Mouse (Mus musculus) midbrain, postnatal 0 days (tissue): Measurements from ENCODE around the gene Gch1. TPM values are rescaled to one million over a fixed set of nuclear protein-coding genes. Genes with fewer than 3 reads are reported as not detected.

Experiments
- ATAC-seq: fragments of 200-750 bp; cut with Nextera tagmentation; 2 replicates; pipeline ENCODE4 v1.8.0; 2017; ENCODE audit warnings: moderate number of reproducible peaks, mild to moderate bottlenecking, moderate TSS enrichment, moderate library complexity; ENCODE audit not compliant: low FRiP score
- DNase-seq: peaks from one replicate; pipeline ENCODE4 v3.0.0-alpha.2; 2015; ENCODE audit warnings: low spot score
- H3K27ac ChIP-seq: fragments of 300-500 bp; sonication (generic); 2 replicates; pipeline ENCODE4 v1.5.1; 2014; ENCODE audit warnings: low read depth, mild to moderate bottlenecking, low read length, mixed read lengths
- H3K27me3 ChIP-seq: fragments of 300-500 bp; sonication (generic); 2 replicates; pipeline ENCODE4 v1.6.1; 2014; ENCODE audit warnings: low read length, control low read depth, mixed read lengths; ENCODE audit not compliant: insufficient read depth
- H3K36me3 ChIP-seq: fragments of 300-500 bp; sonication (generic); 2 replicates; pipeline ENCODE4 v1.6.1; 2014; ENCODE audit warnings: low read length, control low read depth, mixed read lengths; ENCODE audit not compliant: insufficient read depth
- H3K4me1 ChIP-seq: fragments of 300-500 bp; sonication (generic); 2 replicates; pipeline ENCODE4 v1.6.1; 2014; ENCODE audit warnings: mild to moderate bottlenecking, control low read depth, antibody characterized with exemption, low read length, mixed read lengths; ENCODE audit not compliant: insufficient read depth
- H3K4me2 ChIP-seq: fragments of 300-500 bp; sonication (generic); 2 replicates; pipeline ENCODE4 v1.6.1; 2014; ENCODE audit warnings: low read depth, mild to moderate bottlenecking, low read length, mixed read lengths; ENCODE audit not compliant: poor library complexity, severe bottlenecking
- H3K4me3 ChIP-seq: fragments of 300-500 bp; sonication (generic); 2 replicates; pipeline ENCODE4 v1.5.1; 2014; ENCODE audit warnings: low read depth, mild to moderate bottlenecking, low read length, moderate library complexity
- H3K9ac ChIP-seq: fragments of 300-500 bp; sonication (generic); replicated peaks from 2 replicates; pipeline ENCODE4 v1.6.1; 2014; ENCODE audit warnings: mild to moderate bottlenecking, low read length, moderate library complexity, mixed read lengths; ENCODE audit not compliant: poor library complexity, severe bottlenecking
- H3K9me3 ChIP-seq: fragments of 300-500 bp; sonication (generic); 2 replicates; pipeline ENCODE4 v1.6.1; 2016; ENCODE audit warnings: low read length, control low read depth
- CTCF ChIP-seq: IDR thresholded peaks from 2 replicates; pipeline ENCODE4 v1.5.1; 2016; ENCODE audit warnings: antibody characterized with exemption, mild to moderate bottlenecking
- WGBS: fragments of 180-500 bp; shearing (Covaris S2); extraction: QIAGEN DNeasy Blood & Tissue Kit; methylation state at CpG from one replicate; pipeline ENCODE4 v1.1.7; 2014; 5-methylcytosine and 5-hydroxymethylcytosine counted together
- polyA plus RNA-seq: library from polyadenylated mRNA; unstranded; fragments of >200 nt; fragmentation: Nextera tagmentation; extraction: Ambion mirVana; gene quantifications from 2 replicates; pipeline ENCODE4 v1.2.1, GENCODE M21; 2015
- total RNA-seq: library from RNA; depleted of rRNA; stranded (reverse); fragments of >200 nt; gene quantifications from 2 replicates; pipeline ENCODE4 v1.2.3, GENCODE M21; 2014

Gene Gch1
- total and polyA plus RNA-seq, 2 experiments from 2014 or later: 5.3 to 8.8 TPM

DNA sequence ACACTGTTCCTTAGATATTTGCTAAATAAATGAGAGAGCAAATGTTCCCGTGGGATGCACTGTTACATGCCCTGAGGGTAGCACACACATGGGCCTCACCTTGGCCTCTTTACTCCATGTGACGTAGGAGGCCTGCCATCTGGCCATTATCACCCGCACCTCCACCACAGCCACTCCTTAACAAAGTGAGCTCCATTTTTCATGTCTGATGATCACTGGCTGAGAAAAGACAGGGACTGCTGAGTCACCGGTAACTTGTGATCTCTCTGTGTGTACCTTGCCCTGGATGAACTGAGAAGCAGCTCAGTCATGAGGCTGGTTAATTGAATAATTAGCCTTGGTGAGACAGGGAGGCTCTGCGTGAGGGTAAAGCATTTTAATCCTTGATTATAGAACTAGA, 52.6 kb downstream of the Gch1 start:
- no peak overlapping the region for H3K4me2 ChIP-seq
- 89% methylated on average over 5 of the region's 5 CpGs for whole genome bisulfite sequencing
- no peak overlapping the region for H3K4me3 ChIP-seq
- H3K9ac ChIP-seq: no peak overlapping the region
- no peaks in the 10 kb centered on the region for H3K36me3 ChIP-seq
- DNase-seq (no peak), ATAC-seq (no peak)
- no peaks in the 10 kb centered on the region for H3K4me1 ChIP-seq
- H3K27ac ChIP-seq: no peak overlapping the region
- no peak for TF ChIP-seq CTCF
- no peaks in the 10 kb centered on the region for H3K9me3 ChIP-seq
- no peaks in the 10 kb centered on the region for H3K27me3 ChIP-seq

DNA sequence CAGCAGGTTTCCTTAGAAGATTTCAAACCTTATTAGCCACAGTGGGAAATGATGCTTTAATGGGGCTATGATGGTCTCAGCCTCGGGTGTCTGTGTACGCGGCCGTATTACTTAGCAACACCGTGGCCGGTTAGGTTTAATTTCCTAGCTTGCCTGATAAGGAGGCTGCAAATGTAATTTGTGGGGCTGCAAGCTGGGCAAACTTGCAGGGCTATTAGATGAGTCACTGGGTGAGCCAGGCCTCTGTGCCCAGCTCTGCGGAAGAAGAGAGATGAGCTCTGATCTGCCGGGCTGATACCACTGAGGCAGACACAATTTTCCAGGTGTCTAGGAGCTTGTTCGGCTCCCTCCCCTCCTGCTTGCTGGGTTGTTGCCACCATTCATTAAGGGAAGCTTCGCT, 55.3 kb downstream of the Gch1 start:
- Histone ChIP-seq H3K4me1 (no peaks in the 10 kb centered on the region), H3K4me2 (no peak overlapping the region), H3K4me3 (no peak overlapping the region), H3K27ac (no peak overlapping the region), H3K36me3 (no peaks in the 10 kb centered on the region), H3K9me3 (no peaks in the 10 kb centered on the region), H3K9ac (no peak overlapping the region), H3K27me3 (no peaks in the 10 kb centered on the region)
- no peak for TF ChIP-seq CTCF
- 62% methylated on average over 10 of the region's 10 CpGs for WGBS
- ATAC-seq: no peak
- DNase-seq: peak; percentile 18

DNA sequence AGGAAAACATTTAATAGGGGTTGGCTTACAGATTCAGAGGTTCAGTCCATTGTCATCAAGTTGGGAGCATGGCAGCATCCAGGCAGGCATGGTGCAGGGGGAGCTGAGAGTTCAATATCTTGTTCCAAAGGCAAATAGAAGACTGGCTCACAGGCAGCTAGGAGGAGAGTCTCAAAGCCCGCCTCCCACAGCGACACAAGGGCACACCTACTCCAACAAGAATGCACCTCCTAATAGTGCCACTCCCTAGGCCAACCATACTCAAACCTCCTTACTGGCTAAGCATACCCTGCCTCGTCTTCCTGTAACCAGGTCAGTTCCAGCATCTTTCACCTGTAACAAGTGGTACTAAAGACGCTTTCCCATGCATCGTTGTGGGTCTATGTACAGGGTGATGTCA, 61.2 kb downstream of the Gch1 start:
- Histone ChIP-seq H3K4me1 (no peaks in the 10 kb centered on the region), H3K27me3 (no peaks in the 10 kb centered on the region), H3K9me3 (no peaks in the 10 kb centered on the region), H3K4me2 (no peak overlapping the region), H3K9ac (no peak overlapping the region), H3K4me3 (no peak overlapping the region), H3K36me3 (no peaks in the 10 kb centered on the region), H3K27ac (no peak overlapping the region)
- DNase-seq: no peak
- 92% methylated on average over 5 of the region's 5 CpGs for WGBS
- no peak for TF ChIP-seq CTCF
- ATAC-seq: no peak

DNA sequence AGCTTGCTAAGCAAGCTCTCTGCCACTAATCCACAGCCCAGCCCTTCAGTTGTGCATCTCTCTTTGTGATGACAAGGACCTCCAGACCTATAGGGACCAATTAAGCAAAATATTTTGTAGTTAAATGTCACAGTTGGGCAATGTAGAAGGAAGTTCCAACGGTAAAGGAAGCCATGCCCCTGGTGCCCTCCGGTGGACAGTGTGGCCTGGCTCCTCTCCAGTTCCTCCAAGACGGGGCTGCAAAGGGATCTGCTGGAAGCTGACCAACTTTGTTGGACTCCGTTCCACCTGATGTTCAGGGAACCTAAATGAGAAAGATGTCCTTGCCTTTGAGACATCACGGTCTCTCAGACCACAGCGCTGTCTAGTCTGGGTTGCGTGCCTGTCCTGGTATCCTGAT, 71.7 kb downstream of the Gch1 start:
- DNase-seq (no peak), ATAC-seq (no peak)
- no peaks in the 10 kb centered on the region for H3K36me3 ChIP-seq
- no peak overlapping the region for H3K4me3 ChIP-seq
- H3K4me2 ChIP-seq: no peak overlapping the region
- no peaks in the 10 kb centered on the region for H3K27me3 ChIP-seq
- peak; percentile 29; the same call in 1 of the 2 replicates for TF ChIP-seq CTCF
- no peaks in the 10 kb centered on the region for H3K9me3 ChIP-seq
- WGBS: 77% methylated on average over 7 of the region's 7 CpGs
- H3K9ac ChIP-seq: no peak overlapping the region
- H3K27ac ChIP-seq: no peak overlapping the region
- H3K4me1 ChIP-seq: no peaks in the 10 kb centered on the region

DNA sequence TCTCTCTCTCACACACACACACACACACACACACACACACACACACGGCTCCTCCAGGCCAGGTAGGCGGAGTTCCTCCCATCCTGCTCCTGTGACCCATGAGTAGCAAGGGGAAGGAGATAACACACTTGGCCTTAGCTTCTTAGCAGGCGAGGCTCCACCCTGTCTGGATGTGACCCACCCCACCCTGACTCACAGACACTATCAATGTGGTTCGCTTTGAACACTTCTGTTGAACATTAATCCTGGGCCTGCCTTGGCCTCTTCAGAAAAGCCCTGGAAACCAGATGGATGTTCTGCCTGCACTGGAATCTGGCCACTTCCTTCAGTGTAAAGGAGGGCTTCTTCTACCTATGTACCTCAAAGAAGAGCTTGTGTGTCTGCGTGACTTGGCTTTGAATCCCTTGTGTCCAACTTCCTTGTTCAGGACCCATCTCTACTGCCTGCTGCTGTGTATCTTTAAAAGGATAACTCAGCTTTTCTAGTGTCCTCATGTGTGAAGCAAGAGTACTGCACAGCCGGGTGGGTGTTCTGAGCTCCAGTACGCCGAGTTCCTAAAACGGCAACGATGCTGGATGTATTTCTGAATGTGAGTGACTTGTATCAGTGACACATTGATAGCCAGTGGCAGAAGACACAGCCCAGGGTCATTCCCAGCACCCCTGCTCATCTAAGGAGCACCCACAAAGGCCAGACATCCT, 73.0 kb downstream of the Gch1 start:
- Histone ChIP-seq H3K4me3 (no peak overlapping the region), H3K9ac (no peak overlapping the region), H3K36me3 (no peaks in the 10 kb centered on the region), H3K27ac (no peak overlapping the region), H3K4me1 (no peaks in the 10 kb centered on the region), H3K4me2 (no peak overlapping the region), H3K9me3 (no peaks in the 10 kb centered on the region), H3K27me3 (no peaks in the 10 kb centered on the region)
- WGBS: 87% methylated on average over 8 of the region's 10 CpGs
- no peak for TF ChIP-seq CTCF
- ATAC-seq (no peak), DNase-seq (no peak)

DNA sequence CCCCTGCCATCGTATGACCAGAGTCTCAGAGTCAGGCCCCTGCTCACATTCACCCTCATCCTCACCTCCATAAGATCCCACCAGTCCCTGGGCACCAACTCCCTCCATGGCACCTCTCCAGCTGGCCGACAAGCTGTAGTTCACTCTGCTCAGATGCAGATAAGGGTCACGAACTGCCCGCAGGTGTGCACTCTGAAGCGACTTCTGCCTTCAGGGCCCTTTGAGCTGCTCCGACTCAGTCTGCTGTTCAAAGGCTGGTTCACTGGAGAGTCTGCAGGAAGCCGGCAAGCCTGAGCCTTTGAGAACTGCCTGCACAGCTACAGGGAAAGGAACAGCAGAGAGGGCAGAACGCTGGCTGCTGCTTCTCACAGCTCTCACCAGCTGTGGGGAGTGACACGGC, 74.1 kb downstream of the Gch1 start:
- TF ChIP-seq CTCF: no peak
- Histone ChIP-seq H3K4me3 (no peak overlapping the region), H3K27ac (no peak overlapping the region), H3K9me3 (no peaks in the 10 kb centered on the region), H3K27me3 (no peaks in the 10 kb centered on the region), H3K4me1 (no peaks in the 10 kb centered on the region), H3K9ac (no peak overlapping the region), H3K4me2 (no peak overlapping the region), H3K36me3 (no peaks in the 10 kb centered on the region)
- no peak for DNase-seq
- WGBS: 58% methylated on average over 9 of the region's 9 CpGs
- ATAC-seq: no peak
